Mouse (Mus musculus): ENCODE measurements around the gene Rxrg. TPM values are rescaled to one million over a fixed set of nuclear protein-coding genes. Genes with fewer than 3 reads are reported as not detected.

The Rxrg gene
- total and polyA plus RNA-seq, 3 experiments = 0.11 TPM; not detected in 2

DNA sequence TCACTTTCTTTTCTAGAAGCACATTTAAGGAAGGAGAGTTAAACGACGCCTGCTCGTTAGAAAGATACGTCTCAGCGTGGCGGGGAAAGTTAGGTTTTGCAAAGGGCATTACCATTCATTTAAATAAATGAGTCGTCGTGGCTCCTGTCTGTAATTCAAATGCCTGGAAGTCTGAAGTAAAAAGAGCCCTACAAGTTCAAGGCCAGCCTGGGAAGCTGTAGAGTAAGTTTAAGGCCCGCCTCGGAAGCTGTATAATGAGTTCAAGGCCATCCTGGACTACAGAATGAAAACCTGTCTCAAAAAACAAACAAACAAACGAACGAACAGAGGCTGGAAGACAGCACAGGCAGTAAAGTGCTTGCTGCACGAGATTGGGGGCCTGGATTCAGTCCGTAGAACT lies 18.9 kb downstream of the Rxrg start:
- Histone ChIP-seq H3K4me3 (ENCODE audit: low read depth, low read length) (no peak overlapping the region), H3K36me3 (replicated peaks) (no peaks in the 10 kb centered on the region), H3K9me3 (replicated peaks) (peaks cover 63% of the 10 kb centered on the region), H3K4me1 (ENCODE audit: insufficient read depth, low read depth, low read length) (no peaks in the 10 kb centered on the region), H3K27me3 (ENCODE audit: insufficient read depth, low read length) (peaks cover 4% of the 10 kb centered on the region; the same call in 1 of the 2 replicates)
- ATAC-seq (ENCODE audit: extremely low read depth, insufficient number of reproducible peaks, low FRiP score, poor library complexity, severe bottlenecking) (no peak), DNase-seq (ENCODE audit: low spot score) (no peak)
- TF ChIP-seq POLR2AphosphoS5 (IDR thresholded peaks at IDR 0.05; ENCODE audit: insufficient replicate concordance, low read depth, low read length) = no peak
- TF ChIP-seq GATA2 (IDR thresholded peaks at IDR 0.05; ENCODE audit: borderline replicate concordance, low read depth, low read length) = no peak
- no peak for TF ChIP-seq GATA1 (IDR thresholded peaks at IDR 0.05; ENCODE audit: borderline replicate concordance, low read length)
- no peak for TF ChIP-seq CTCF (IDR thresholded peaks at IDR 0.05; ENCODE audit: low read depth, low read length)
- TF ChIP-seq TAL1 (conservative IDR thresholded peaks at IDR 0.05; ENCODE audit: low read depth, low read length) = no peak

DNA sequence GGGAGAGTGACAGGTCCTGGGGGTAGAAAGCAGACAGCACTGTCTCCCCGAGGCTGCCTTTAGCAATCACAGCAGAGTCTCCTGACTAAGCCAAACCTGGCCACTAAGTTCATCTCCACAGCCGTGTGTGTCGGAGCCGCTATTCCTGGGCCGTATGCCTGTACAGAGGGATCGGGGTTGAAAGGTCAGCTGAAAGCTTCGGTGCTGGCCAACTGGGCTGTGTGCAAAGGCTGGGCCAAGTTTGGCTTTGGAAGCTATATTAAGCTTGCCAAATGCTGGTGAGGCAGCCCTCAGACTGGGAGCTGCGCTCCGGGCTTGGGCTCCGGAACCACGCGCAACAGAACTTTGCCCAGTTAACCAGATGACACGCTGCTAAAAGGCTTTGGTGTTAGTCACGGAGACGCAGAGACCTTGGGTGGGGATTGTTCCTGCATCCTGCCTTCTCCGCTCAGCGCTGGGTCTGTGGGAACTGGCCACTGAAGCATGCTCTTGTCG lies 19.9 kb downstream of the Rxrg start:
- TF ChIP-seq TAL1 (conservative IDR thresholded peaks at IDR 0.05; ENCODE audit: low read depth, low read length) = no peak
- TF ChIP-seq POLR2AphosphoS5 (IDR thresholded peaks at IDR 0.05; ENCODE audit: insufficient replicate concordance, low read depth, low read length) = no peak
- no peak for TF ChIP-seq GATA2 (IDR thresholded peaks at IDR 0.05; ENCODE audit: borderline replicate concordance, low read depth, low read length)
- no peak for TF ChIP-seq CTCF (IDR thresholded peaks at IDR 0.05; ENCODE audit: low read depth, low read length)
- no peak for TF ChIP-seq GATA1 (IDR thresholded peaks at IDR 0.05; ENCODE audit: borderline replicate concordance, low read length)
- H3K27me3 ChIP-seq (ENCODE audit: insufficient read depth, low read length) = peaks cover 4% of the 10 kb centered on the region; the same call in 1 of the 2 replicates
- no peaks in the 10 kb centered on the region for H3K36me3 ChIP-seq (replicated peaks)
- DNase-seq (ENCODE audit: low spot score) = no peak
- peaks cover 59% of the 10 kb centered on the region for H3K9me3 ChIP-seq (replicated peaks)
- ATAC-seq (ENCODE audit: extremely low read depth, insufficient number of reproducible peaks, low FRiP score, poor library complexity, severe bottlenecking) = no peak
- H3K4me3 ChIP-seq (ENCODE audit: low read depth, low read length) = no peak overlapping the region
- no peaks in the 10 kb centered on the region for H3K4me1 ChIP-seq (ENCODE audit: insufficient read depth, low read depth, low read length)

DNA sequence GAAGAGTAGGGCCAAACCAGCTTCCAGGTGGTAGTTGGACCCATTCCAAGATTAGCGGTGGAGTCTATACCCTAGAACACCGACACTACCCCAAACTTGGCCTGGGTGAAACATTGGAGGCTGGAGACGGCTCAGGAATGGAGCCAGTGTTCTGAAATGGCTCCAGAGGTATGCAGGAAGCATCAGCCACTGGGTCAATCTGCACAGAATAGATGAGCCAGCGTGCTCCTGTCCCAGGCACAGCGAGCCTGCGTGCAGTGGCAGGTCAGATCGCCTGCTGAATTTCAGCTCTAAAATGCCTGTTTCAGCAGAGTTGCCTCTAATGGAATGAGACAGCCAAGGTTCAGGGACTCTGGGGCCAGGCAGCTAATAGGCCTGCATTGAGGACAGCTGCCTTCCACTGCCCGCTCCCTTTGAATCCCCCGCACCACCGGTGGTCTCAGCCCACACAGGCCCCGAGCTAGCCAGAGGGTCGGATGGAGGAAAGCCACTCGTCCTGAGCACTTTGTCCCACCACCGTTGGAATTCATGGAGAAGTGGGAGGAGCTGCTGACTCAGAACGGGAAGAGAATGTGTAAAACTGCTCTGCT lies 22.1 kb downstream of the Rxrg start:
- no peaks in the 10 kb centered on the region for H3K36me3 ChIP-seq (replicated peaks)
- TF ChIP-seq POLR2AphosphoS5 (IDR thresholded peaks at IDR 0.05; ENCODE audit: insufficient replicate concordance, low read depth, low read length) (no peak), CTCF (IDR thresholded peaks at IDR 0.05; ENCODE audit: low read depth, low read length) (no peak), GATA1 (IDR thresholded peaks at IDR 0.05; ENCODE audit: borderline replicate concordance, low read length) (no peak), TAL1 (conservative IDR thresholded peaks at IDR 0.05; ENCODE audit: low read depth, low read length) (no peak), GATA2 (IDR thresholded peaks at IDR 0.05; ENCODE audit: borderline replicate concordance, low read depth, low read length) (no peak)
- peaks cover 4% of the 10 kb centered on the region; the same call in 1 of the 2 replicates for H3K27me3 ChIP-seq (ENCODE audit: insufficient read depth, low read length)
- DNase-seq (ENCODE audit: low spot score) (no peak), ATAC-seq (ENCODE audit: extremely low read depth, insufficient number of reproducible peaks, low FRiP score, poor library complexity, severe bottlenecking) (no peak)
- peaks cover 51% of the 10 kb centered on the region for H3K9me3 ChIP-seq (replicated peaks)
- no peak overlapping the region for H3K4me3 ChIP-seq (ENCODE audit: low read depth, low read length)
- H3K4me1 ChIP-seq (ENCODE audit: insufficient read depth, low read depth, low read length) = no peaks in the 10 kb centered on the region

DNA sequence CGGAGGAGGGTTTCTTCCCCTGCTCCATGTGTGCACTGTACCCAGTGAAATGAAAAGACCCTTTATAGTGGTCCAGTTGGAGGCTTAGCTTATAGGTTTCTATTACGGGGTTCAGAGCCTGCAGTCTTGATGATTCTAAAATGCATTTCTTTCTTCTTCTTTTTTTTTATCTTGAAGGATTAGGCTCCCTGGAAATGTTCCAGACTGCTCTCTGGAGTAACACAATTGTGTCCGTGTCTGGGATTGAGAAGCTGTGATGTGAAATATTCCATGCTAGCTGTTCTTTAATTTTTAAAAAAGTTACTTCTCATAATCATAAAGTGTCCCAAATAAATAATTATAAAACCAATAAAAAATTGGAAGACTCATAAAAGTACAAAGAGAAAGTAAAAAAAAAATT lies 26.9 kb downstream of the Rxrg start:
- Histone ChIP-seq H3K27me3 (ENCODE audit: insufficient read depth, low read length) (no peaks in the 10 kb centered on the region), H3K9me3 (replicated peaks) (peaks cover 46% of the 10 kb centered on the region), H3K4me3 (ENCODE audit: low read depth, low read length) (no peak overlapping the region), H3K36me3 (replicated peaks) (no peaks in the 10 kb centered on the region), H3K4me1 (ENCODE audit: insufficient read depth, low read depth, low read length) (no peaks in the 10 kb centered on the region)
- TF ChIP-seq GATA1 (IDR thresholded peaks at IDR 0.05; ENCODE audit: borderline replicate concordance, low read length) = no peak
- no peak for TF ChIP-seq CTCF (IDR thresholded peaks at IDR 0.05; ENCODE audit: low read depth, low read length)
- DNase-seq (ENCODE audit: low spot score) (no peak), ATAC-seq (ENCODE audit: extremely low read depth, insufficient number of reproducible peaks, low FRiP score, poor library complexity, severe bottlenecking) (no peak)

DNA sequence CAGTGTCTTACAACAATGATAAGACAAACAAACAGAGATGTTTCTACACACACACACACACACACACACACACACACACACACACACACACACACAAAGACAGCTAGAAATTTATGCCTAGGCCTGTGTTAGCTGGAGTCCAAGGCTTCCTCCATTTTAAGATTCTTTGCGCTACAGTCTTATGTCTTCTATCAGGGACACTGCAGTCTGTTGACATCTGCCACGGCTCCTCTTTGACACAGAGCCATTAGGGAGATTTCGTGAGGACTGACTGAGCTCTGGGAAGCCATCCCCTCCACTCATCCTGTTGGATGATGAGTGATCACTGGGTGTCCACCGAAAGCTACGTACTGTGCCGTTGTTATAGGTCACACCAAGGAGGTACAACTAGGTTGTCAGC lies 33.6 kb downstream of the Rxrg start:
- H3K27me3 ChIP-seq (ENCODE audit: insufficient read depth, low read length) = no peaks in the 10 kb centered on the region
- TF ChIP-seq POLR2AphosphoS5 (IDR thresholded peaks at IDR 0.05; ENCODE audit: insufficient replicate concordance, low read depth, low read length) = no peak
- TF ChIP-seq GATA1 (IDR thresholded peaks at IDR 0.05; ENCODE audit: borderline replicate concordance, low read length) = no peak
- no peak for TF ChIP-seq TAL1 (conservative IDR thresholded peaks at IDR 0.05; ENCODE audit: low read depth, low read length)
- TF ChIP-seq CTCF (IDR thresholded peaks at IDR 0.05; ENCODE audit: low read depth, low read length) = no peak
- TF ChIP-seq GATA2 (IDR thresholded peaks at IDR 0.05; ENCODE audit: borderline replicate concordance, low read depth, low read length) = no peak

DNA sequence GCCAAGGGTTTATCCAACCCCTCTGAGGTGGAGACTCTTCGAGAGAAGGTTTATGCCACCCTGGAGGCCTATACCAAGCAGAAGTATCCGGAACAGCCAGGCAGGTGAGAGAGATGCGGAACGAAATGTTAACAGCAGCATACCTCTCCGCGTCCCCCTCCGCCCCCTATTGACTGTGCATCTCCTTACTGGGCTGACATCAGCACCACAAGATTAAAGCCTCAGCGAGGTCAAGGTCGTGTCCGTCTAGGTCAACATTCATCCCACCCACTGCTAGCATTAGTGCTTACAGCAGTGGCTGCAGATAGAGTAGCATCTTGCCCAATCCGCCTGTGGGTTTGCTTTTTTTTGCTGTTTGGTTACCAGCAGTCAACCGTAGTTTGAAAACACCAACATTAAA lies 37.5 kb downstream of the Rxrg start:
- DNase-seq (ENCODE audit: low spot score) (no peak), ATAC-seq (ENCODE audit: extremely low read depth, insufficient number of reproducible peaks, low FRiP score, poor library complexity, severe bottlenecking) (no peak)
- TF ChIP-seq CTCF (IDR thresholded peaks at IDR 0.05; ENCODE audit: low read depth, low read length) (no peak), TAL1 (conservative IDR thresholded peaks at IDR 0.05; ENCODE audit: low read depth, low read length) (no peak)

More for the DNA sequence above, 33.6 kb downstream of the Rxrg start:
- Histone ChIP-seq H3K36me3 (replicated peaks) (no peaks in the 10 kb centered on the region), H3K4me3 (ENCODE audit: low read depth, low read length) (no peak overlapping the region), H3K4me1 (ENCODE audit: insufficient read depth, low read depth, low read length) (no peaks in the 10 kb centered on the region), H3K9me3 (replicated peaks) (peaks cover 54% of the 10 kb centered on the region)
- DNase-seq (ENCODE audit: low spot score) = no peak
- ATAC-seq (ENCODE audit: extremely low read depth, insufficient number of reproducible peaks, low FRiP score, poor library complexity, severe bottlenecking) = no peak

More for the DNA sequence above, 37.5 kb downstream of the Rxrg start:
- Histone ChIP-seq H3K4me1 (ENCODE audit: insufficient read depth, low read depth, low read length) (no peaks in the 10 kb centered on the region), H3K4me3 (ENCODE audit: low read depth, low read length) (no peak overlapping the region), H3K36me3 (replicated peaks) (no peaks in the 10 kb centered on the region), H3K27me3 (ENCODE audit: insufficient read depth, low read length) (no peaks in the 10 kb centered on the region), H3K9me3 (replicated peaks) (peaks cover 66% of the 10 kb centered on the region)

Data from G1E (cell line).